ENCODE assay signal across 8 mouse cellular contexts in genomic region chr17:22225422-22226012, GRCm38 (mm10). TPM values are rescaled to one million over a fixed set of nuclear protein-coding genes. Genes with fewer than 3 reads are reported as not detected.
DNase-seq lines count a peak whose midpoint lies in the region; ATAC-seq lines count a peak whose summit lies in the region.
"Not testable (repeated sequence)": the region's sequence is repeated elsewhere in the genome, so short reads cannot be mapped to it uniquely, and the experiment has no call there.

Zfp994 (minus strand) TSS chr17:22225616.

- H3K4me2 ChIP-seq in lung, embryonic 16.5 days (ENCODE audit: low read depth, low read length), result peak within 1 kb of the TSS; percentile 63

- peak; percentile 95 for DNase-seq in MEL-GATA-1-ER (ENCODE audit: extremely low read depth, low read depth)
- DNase-seq in cerebellum, adult 8-10 months, result peak; percentile 94
- DNase-seq in forelimb bud, embryonic 11.5 days (ENCODE audit: low read depth, low spot score), result peak; percentile 96
- peak; percentile 97 for DNase-seq in layer of hippocampus, adult 9-10 months (ENCODE audit: low spot score)
- DNase-seq in ovary, postnatal 10 days (ENCODE audit: low spot score), result peak; percentile 79
- peak; percentile 92 to 94 for DNase-seq in thymus, postnatal 10 days (ENCODE audit: low spot score in 2 of 2)

- peak within 1 kb of the TSS; percentile 76 for H3K9ac ChIP-seq in lung, embryonic 16.5 days (ENCODE audit: low read length)

- 0% methylated on average over 23 of the region's 23 CpGs for WGBS in lung, embryonic 16.5 days

- H3K27me3 ChIP-seq in lung, embryonic 16.5 days (ENCODE audit: control insufficient read depth, insufficient read depth, low read depth, low read length), result not testable (repeated sequence)

- H3K36me3 ChIP-seq in lung, embryonic 16.5 days (ENCODE audit: control insufficient read depth, insufficient read depth, low read length), result not testable (repeated sequence)

- peak within 1 kb of the TSS; percentile 59; the same call in 1 of the 2 replicates for H3K27ac ChIP-seq in lung, embryonic 16.5 days (ENCODE audit: low read length)

- H3K4me3 ChIP-seq in lung, embryonic 16.5 days (ENCODE audit: low read length), result peak within 1 kb of the TSS; percentile 68

- H3K4me1 ChIP-seq in lung, embryonic 16.5 days (replicated peaks; ENCODE audit: control insufficient read depth, insufficient read depth, low read length), result not testable (repeated sequence)

- ATAC-seq in hematopoietic stem cell, adult 5-6 weeks (replicated peaks in 1 of 2; ENCODE audit: insufficient read depth in 1 of 2, low FRiP score in 2 of 2, low TSS enrichment in 1 of 2, low read depth in 1 of 2, poor library complexity in 2 of 2, severe bottlenecking in 2 of 2), result peak; percentile 100
- ATAC-seq in lung, embryonic 16.5 days (ENCODE audit: low read depth), result peak; percentile 100

- not testable (repeated sequence) for H3K9me3 ChIP-seq in lung, embryonic 16.5 days (ENCODE audit: control insufficient read depth, low read length)

RNA-seq across cellular contexts. Expression of gene Zfp994, which starts in this region (rescaled TPM):
- total RNA-seq in hematopoietic stem cell, adult 5-6 weeks (2017), result 10.1 and 12.5 TPM in 2 replicates
- 3.2 and 3.5 TPM in 2 replicates for polyA plus RNA-seq in lung, embryonic 16.5 days (2015; fragmentation: Nextera tagmentation; extraction: Ambion mirVana)

Comparison
In these comparisons a context has a peak if more than half of its experiments do, and no peak if none do; other contexts are left out.
1. Peak in every context shown above with its lines: DNase-seq, ATAC-seq, H3K4me3 ChIP-seq and H3K27ac ChIP-seq.